22 mouse cellular contexts compared by ENCODE assay signal in genomic region chr5:143677363-143677762, GRCm38 (mm10). TPM values are rescaled to one million over a fixed set of nuclear protein-coding genes. Genes with fewer than 3 reads are reported as not detected.
DNase-seq lines count a peak whose midpoint lies in the region; ATAC-seq and TF ChIP-seq lines count a peak whose summit lies in the region.
"Had no signal": no experiment of that assay in that cellular context is flagged by ENCODE, and none has a peak within 500 bp of the region (broad histone marks: within the 10 kb centered on the region; RNA-seq: fewer than 3 reads in every experiment).

No protein-coding gene starts in this region.

- no peaks in the 10 kb centered on the region; the same call in 1 of the 2 replicates for H3K4me1 ChIP-seq in embryonic facial prominence, embryonic 14.5 days (ENCODE audit: control insufficient read depth, insufficient read depth, low read length)
- peaks cover 30% of the 10 kb centered on the region for H3K4me1 ChIP-seq in embryonic facial prominence, embryonic 10.5 days
- H3K4me1 ChIP-seq in kidney, postnatal 0 days (replicated peaks; ENCODE audit: insufficient read depth, low read length), result peaks cover 29% of the 10 kb centered on the region
- peaks cover 40% of the 10 kb centered on the region for H3K4me1 ChIP-seq in limb, embryonic 14.5 days (ENCODE audit: control insufficient read depth, insufficient read depth, low read length)
- H3K4me1 ChIP-seq: forebrain, embryonic 12.5 days had no signal

- H3K36me3 ChIP-seq in embryonic facial prominence, embryonic 14.5 days (ENCODE audit: control insufficient read depth, insufficient read depth, low read length), result no peaks in the 10 kb centered on the region
- H3K36me3 ChIP-seq in embryonic facial prominence, embryonic 10.5 days (replicated peaks), result no peaks in the 10 kb centered on the region
- no peaks in the 10 kb centered on the region for H3K36me3 ChIP-seq in kidney, postnatal 0 days (ENCODE audit: insufficient read depth, low read length)
- no peaks in the 10 kb centered on the region for H3K36me3 ChIP-seq in limb, embryonic 14.5 days (ENCODE audit: control insufficient read depth, insufficient read depth, low read length)
- H3K36me3 ChIP-seq: forebrain, embryonic 12.5 days; heart, embryonic 15.5 days had no signal

- no peak overlapping the region for H3K4me2 ChIP-seq in embryonic facial prominence, embryonic 14.5 days (ENCODE audit: low read depth, low read length)
- no peak overlapping the region for H3K4me2 ChIP-seq in kidney, postnatal 0 days (ENCODE audit: low read length)
- H3K4me2 ChIP-seq in limb, embryonic 14.5 days (replicated peaks; ENCODE audit: low read depth, low read length, severe bottlenecking), result no peak overlapping the region
- H3K4me2 ChIP-seq: forebrain, embryonic 12.5 days; heart, embryonic 11.5 days; heart, embryonic 15.5 days; hindbrain, embryonic 14.5 days had no signal

- H3K9ac ChIP-seq in embryonic facial prominence, embryonic 14.5 days (ENCODE audit: low read depth, low read length), result no peak overlapping the region
- no peak overlapping the region for H3K9ac ChIP-seq in kidney, postnatal 0 days (ENCODE audit: low read depth, low read length)
- no peak overlapping the region for H3K9ac ChIP-seq in limb, embryonic 14.5 days (ENCODE audit: low read depth, low read length, severe bottlenecking)
- H3K9ac ChIP-seq: forebrain, embryonic 12.5 days; heart, embryonic 15.5 days; hindbrain, embryonic 14.5 days had no signal

- TF ChIP-seq POLR2A in limb, embryonic 14.5 days (IDR thresholded peaks at IDR 0.05; ENCODE audit: borderline replicate concordance, extremely low read depth, insufficient read depth, insufficient read length), result no peak

- ATAC-seq in embryonic facial prominence, embryonic 14.5 days (ENCODE audit: low read depth), result no peak
- 0 out of 2 replicates have a peak, but pooled peaks have one; percentile 33 for ATAC-seq in kidney, postnatal 0 days (replicated peaks; ENCODE audit: low FRiP score, low read depth)
- 0 out of 2 replicates have a peak, but pooled peaks have one; percentile 47 for ATAC-seq in limb, embryonic 14.5 days (ENCODE audit: low FRiP score, low read depth)
- ATAC-seq: CD4-positive, CD25-positive, alpha-beta regulatory T cell, adult 4 months; forebrain, embryonic 16.5 days had no signal

- H3K27ac ChIP-seq in embryonic facial prominence, embryonic 14.5 days (replicated peaks; ENCODE audit: low read depth, low read length), result no peak overlapping the region
- H3K27ac ChIP-seq in embryonic facial prominence, embryonic 10.5 days (replicated peaks), result no peak overlapping the region
- H3K27ac ChIP-seq in kidney, postnatal 0 days, result no peak overlapping the region
- H3K27ac ChIP-seq in limb, embryonic 14.5 days (replicated peaks; ENCODE audit: low read depth, low read length), result no peak overlapping the region
- H3K27ac ChIP-seq: forebrain, embryonic 12.5 days; heart, embryonic 15.5 days; hindbrain, embryonic 14.5 days had no signal

- TF ChIP-seq CTCF in kidney, postnatal 0 days (IDR thresholded peaks at IDR 0.05; ENCODE audit: low read depth), result no peak

- H3K9me3 ChIP-seq in embryonic facial prominence, embryonic 14.5 days (ENCODE audit: control insufficient read depth, low read length), result no peaks in the 10 kb centered on the region
- no peaks in the 10 kb centered on the region for H3K9me3 ChIP-seq in embryonic facial prominence, embryonic 10.5 days
- H3K9me3 ChIP-seq in kidney, postnatal 0 days (replicated peaks; ENCODE audit: low read length), result no peaks in the 10 kb centered on the region
- H3K9me3 ChIP-seq in limb, embryonic 14.5 days (ENCODE audit: control insufficient read depth, low read length), result no peaks in the 10 kb centered on the region
- H3K9me3 ChIP-seq: forebrain, embryonic 12.5 days; G1E; heart, embryonic 15.5 days had no signal

- 75% methylated on average over 4 of the region's 4 CpGs for WGBS in embryonic facial prominence, embryonic 14.5 days
- WGBS in embryonic facial prominence, embryonic 10.5 days, result 89% methylated on average over 4 of the region's 4 CpGs
- 57% methylated on average over 4 of the region's 4 CpGs for WGBS in kidney, postnatal 0 days
- 58% methylated on average over 4 of the region's 4 CpGs for WGBS in limb, embryonic 14.5 days

- no peaks in the 10 kb centered on the region for H3K27me3 ChIP-seq in embryonic facial prominence, embryonic 14.5 days (replicated peaks; ENCODE audit: control insufficient read depth, insufficient read depth, low read length)
- no peaks in the 10 kb centered on the region for H3K27me3 ChIP-seq in embryonic facial prominence, embryonic 10.5 days (replicated peaks; ENCODE audit: low read depth, poor library complexity, severe bottlenecking)
- no peaks in the 10 kb centered on the region for H3K27me3 ChIP-seq in kidney, postnatal 0 days (ENCODE audit: insufficient read depth, low read length)
- no peaks in the 10 kb centered on the region for H3K27me3 ChIP-seq in limb, embryonic 14.5 days (ENCODE audit: control insufficient read depth, insufficient read depth, low read length)
- H3K27me3 ChIP-seq: forebrain, embryonic 12.5 days; heart, embryonic 15.5 days had no signal

- peak; percentile 38 for DNase-seq in embryonic facial prominence, embryonic 14.5 days (ENCODE audit: low spot score)
- no peak for DNase-seq in embryonic facial prominence, embryonic 10.5 days (ENCODE audit: low spot score)
- DNase-seq in kidney, postnatal 0 days (ENCODE audit: low spot score), result no peak
- DNase-seq in kidney, adult 18-20 months, result no peak
- DNase-seq in 3T3-L1 (ENCODE audit: low read depth, low spot score), result peak; percentile 77
- DNase-seq in limb, embryonic 14.5 days (ENCODE audit: low spot score), result no peak
- DNase-seq in B cell, adult 2 months, result no peak
- no peak for DNase-seq in layer of hippocampus, postnatal 25 days (ENCODE audit: extremely low spot score in 1 of 2, low spot score in 1 of 2)
- DNase-seq: adrenal gland, adult 8-10 months; adrenal gland, postnatal 36 days; cerebellum, adult 2 months; cerebellum, postnatal 10 days; gastrocnemius, postnatal 14 days; heart, adult 2 months; heart, postnatal 14 days had no signal

- H3K4me3 ChIP-seq in embryonic facial prominence, embryonic 14.5 days (ENCODE audit: low read depth, low read length), result no peak overlapping the region
- H3K4me3 ChIP-seq in embryonic facial prominence, embryonic 10.5 days, result no peak overlapping the region
- no peak overlapping the region for H3K4me3 ChIP-seq in kidney, postnatal 0 days (replicated peaks; ENCODE audit: low read depth, low read length)
- H3K4me3 ChIP-seq in limb, embryonic 14.5 days (replicated peaks; ENCODE audit: low read length), result no peak overlapping the region
- H3K4me3 ChIP-seq: forebrain, embryonic 12.5 days; heart, adult 2 months; heart, embryonic 15.5 days had no signal

RNA-seq across cellular contexts. Expression of gene Usp42, which starts 54.7 kb away (rescaled TPM):
- polyA plus RNA-seq in embryonic facial prominence, embryonic 14.5 days (2014; fragmentation: Nextera tagmentation; extraction: Ambion mirVana), result 18.1 and 19.2 TPM in 2 replicates
- polyA plus RNA-seq in embryonic facial prominence, embryonic 10.5 days (2016; fragmentation: Nextera tagmentation; extraction: Ambion mirVana), result 30.1 and 31.9 TPM in 2 replicates
- polyA plus RNA-seq in kidney, postnatal 0 days (2015; fragmentation: Nextera tagmentation; extraction: Ambion mirVana), result 12.9 and 13.1 TPM in 2 replicates
- polyA plus RNA-seq in limb, embryonic 14.5 days (2012; rRNA removed), result 16.3 and 18.4 TPM in 2 replicates
- 21.9 and 24.6 TPM in 2 replicates for polyA plus RNA-seq in limb, embryonic 14.5 days (2014; fragmentation: Nextera tagmentation; extraction: Ambion mirVana)
- 10 to 100 TPM; 17.0 to 26.5 TPM for total RNA-seq in layer of hippocampus, postnatal 25 days (2021)

RNA-seq across cellular contexts. Expression of gene Cyth3, which starts 55.1 kb away (rescaled TPM):
- polyA plus RNA-seq in embryonic facial prominence, embryonic 14.5 days (2014; fragmentation: Nextera tagmentation; extraction: Ambion mirVana), result 52.0 and 61.2 TPM in 2 replicates
- polyA plus RNA-seq in embryonic facial prominence, embryonic 10.5 days (2016; fragmentation: Nextera tagmentation; extraction: Ambion mirVana), result 40.4 and 48.1 TPM in 2 replicates
- polyA plus RNA-seq in kidney, postnatal 0 days (2015; fragmentation: Nextera tagmentation; extraction: Ambion mirVana), result 74.3 and 76.7 TPM in 2 replicates
- polyA plus RNA-seq in limb, embryonic 14.5 days (2012; rRNA removed), result 50.6 and 52.9 TPM in 2 replicates
- 60.5 and 67.7 TPM in 2 replicates for polyA plus RNA-seq in limb, embryonic 14.5 days (2014; fragmentation: Nextera tagmentation; extraction: Ambion mirVana)
- 10 to 100 TPM; 40.8 to 49.8 TPM for total RNA-seq in layer of hippocampus, postnatal 25 days (2021)

Comparison
In these comparisons a context has a peak if more than half of its experiments do, and no peak if none do; other contexts are left out.
1. DNase-seq: peak in embryonic facial prominence, embryonic 14.5 days (single experiment) and 3T3-L1 (single experiment); none in embryonic facial prominence, embryonic 10.5 days (single experiment), kidney, postnatal 0 days (single experiment), kidney, adult 18-20 months (single experiment), limb, embryonic 14.5 days (single experiment), B cell, adult 2 months (0 of 2) and layer of hippocampus, postnatal 25 days (0 of 2).